Comparison of ENCODE assay signal across 8 mouse cellular contexts in genomic region chr14:20400071-20400470, GRCm38 (mm10). TPM values are rescaled to one million over a fixed set of nuclear protein-coding genes. Genes with fewer than 3 reads are reported as not detected.
A peak's percentile ranks its signal among the peaks of the same experiment; 100 is the strongest.
DNase-seq lines count a peak whose midpoint lies in the region; ATAC-seq and TF ChIP-seq lines count a peak whose summit lies in the region.

No protein-coding gene starts in this region.

- H3K27me3 ChIP-seq in kidney, postnatal 0 days (ENCODE audit: insufficient read depth, low read length): no peaks in the 10 kb centered on the region
- H3K27me3 ChIP-seq in forebrain, embryonic 13.5 days: no peaks in the 10 kb centered on the region

- no peaks in the 10 kb centered on the region for H3K9me3 ChIP-seq in kidney, postnatal 0 days (replicated peaks; ENCODE audit: low read length)
- no peaks in the 10 kb centered on the region for H3K9me3 ChIP-seq in forebrain, embryonic 13.5 days (replicated peaks)

- no peak overlapping the region for H3K9ac ChIP-seq in kidney, postnatal 0 days (ENCODE audit: low read depth, low read length)
- no peak overlapping the region for H3K9ac ChIP-seq in forebrain, embryonic 13.5 days

- DNase-seq in cerebellum, adult 9-11 months: no peak
- peak; percentile 56 for DNase-seq in layer of hippocampus, adult 11-12 months (ENCODE audit: low spot score)
- no peak for DNase-seq in layer of hippocampus, adult 9-11 months
- peak; percentile 66 for DNase-seq in NIH3T3 (ENCODE audit: low read depth)
- DNase-seq in kidney, postnatal 0 days (ENCODE audit: low spot score): peak; percentile 61
- peak; percentile 35 for DNase-seq in mesoderm, embryonic 11.5 days (ENCODE audit: low read depth, low spot score)

- H3K36me3 ChIP-seq in kidney, postnatal 0 days (ENCODE audit: insufficient read depth, low read length): no peaks in the 10 kb centered on the region
- no peaks in the 10 kb centered on the region for H3K36me3 ChIP-seq in forebrain, embryonic 13.5 days (ENCODE audit: poor library complexity, severe bottlenecking)

- no peak overlapping the region for H3K4me3 ChIP-seq in kidney, postnatal 0 days (replicated peaks; ENCODE audit: low read depth, low read length)
- H3K4me3 ChIP-seq in forebrain, embryonic 13.5 days: no peak overlapping the region

- no peak overlapping the region for H3K27ac ChIP-seq in kidney, postnatal 0 days
- no peak overlapping the region for H3K27ac ChIP-seq in forebrain, embryonic 13.5 days

- H3K4me1 ChIP-seq in kidney, postnatal 0 days (replicated peaks; ENCODE audit: insufficient read depth, low read length): no peaks in the 10 kb centered on the region
- no peaks in the 10 kb centered on the region for H3K4me1 ChIP-seq in forebrain, embryonic 13.5 days

- peak; percentile 52; the same call in 1 of the 2 replicates for ATAC-seq in cerebellum, adult (ENCODE audit: insufficient number of reproducible peaks, low FRiP score, low TSS enrichment)
- no peak for ATAC-seq in kidney, postnatal 0 days (replicated peaks; ENCODE audit: low FRiP score, low read depth)
- ATAC-seq in forebrain, embryonic 13.5 days: no peak

- 42% methylated on average over 1 of the region's 1 CpGs for WGBS in kidney, postnatal 0 days
- WGBS in forebrain, embryonic 13.5 days: 43% methylated on average over 1 of the region's 1 CpGs

- H3K4me2 ChIP-seq in kidney, postnatal 0 days (ENCODE audit: low read length): no peak overlapping the region
- no peak overlapping the region for H3K4me2 ChIP-seq in forebrain, embryonic 13.5 days

- TF ChIP-seq CTCF in kidney, postnatal 0 days (IDR thresholded peaks at IDR 0.05; ENCODE audit: low read depth): peak; percentile 71

RNA-seq across cellular contexts. Expression of gene Mrps16, which starts 6.6 kb away (rescaled TPM):
- polyA plus RNA-seq in kidney, postnatal 0 days (2015; fragmentation: Nextera tagmentation; extraction: Ambion mirVana): 111 and 115 TPM in 2 replicates
- polyA plus RNA-seq in forebrain, embryonic 13.5 days (2015; fragmentation: Nextera tagmentation; extraction: Ambion mirVana): 60.1 and 61.1 TPM in 2 replicates

RNA-seq across cellular contexts. Expression of gene Dnajc9, which starts 11.4 kb away (rescaled TPM):
- 91.4 and 105 TPM in 2 replicates for polyA plus RNA-seq in kidney, postnatal 0 days (2015; fragmentation: Nextera tagmentation; extraction: Ambion mirVana)
- 270 and 277 TPM in 2 replicates for polyA plus RNA-seq in forebrain, embryonic 13.5 days (2015; fragmentation: Nextera tagmentation; extraction: Ambion mirVana)

RNA-seq across cellular contexts. Expression of gene Cfap70, which starts 52.0 kb away (rescaled TPM):
- 1.3 and 1.7 TPM in 2 replicates for polyA plus RNA-seq in kidney, postnatal 0 days (2015; fragmentation: Nextera tagmentation; extraction: Ambion mirVana)
- 0.45 and 1.6 TPM in 2 replicates for polyA plus RNA-seq in forebrain, embryonic 13.5 days (2015; fragmentation: Nextera tagmentation; extraction: Ambion mirVana)

RNA-seq across cellular contexts. Expression of gene Fam149b, which starts 52.1 kb away (rescaled TPM):
- polyA plus RNA-seq in kidney, postnatal 0 days (2015; fragmentation: Nextera tagmentation; extraction: Ambion mirVana): 24.0 and 24.3 TPM in 2 replicates
- polyA plus RNA-seq in forebrain, embryonic 13.5 days (2015; fragmentation: Nextera tagmentation; extraction: Ambion mirVana): 45.2 and 45.3 TPM in 2 replicates

RNA-seq across cellular contexts. Expression of gene Ecd, which starts 52.1 kb away (rescaled TPM):
- polyA plus RNA-seq in kidney, postnatal 0 days (2015; fragmentation: Nextera tagmentation; extraction: Ambion mirVana): 32.8 and 37.9 TPM in 2 replicates
- 55.9 and 58.8 TPM in 2 replicates for polyA plus RNA-seq in forebrain, embryonic 13.5 days (2015; fragmentation: Nextera tagmentation; extraction: Ambion mirVana)

Comparison
In these comparisons a context has a peak if more than half of its experiments do, and no peak if none do; other contexts are left out.
1. DNase-seq: peak in layer of hippocampus, adult 11-12 months (single experiment), NIH3T3 (single experiment), kidney, postnatal 0 days (single experiment) and mesoderm, embryonic 11.5 days (single experiment); none in cerebellum, adult 9-11 months (single experiment) and layer of hippocampus, adult 9-11 months (single experiment).